Mouse (Mus musculus) midbrain, embryonic 14.5 days (tissue): ENCODE results near the gene Isoc2a. TPM values are rescaled to one million over a fixed set of nuclear protein-coding genes. Genes with fewer than 3 reads are reported as not detected.

Source experiments
- ATAC-seq: fragments of 200-750 bp; cut with Nextera tagmentation; 2 replicates; pipeline ENCODE4 v1.8.0; 2017; ENCODE audit warnings: moderate number of reproducible peaks, moderate library complexity; ENCODE audit not compliant: low FRiP score, low TSS enrichment
- DNase-seq: peaks from one replicate; pipeline ENCODE4 v3.0.0-alpha.2; 2015
- H3K27ac ChIP-seq: fragments of 300-500 bp; sonication (generic); replicated peaks from 2 replicates; pipeline ENCODE4 v1.5.1; 2014; ENCODE audit warnings: mild to moderate bottlenecking, low read depth, low read length, moderate library complexity
- H3K27me3 ChIP-seq: fragments of 300-500 bp; sonication (generic); 2 replicates; pipeline ENCODE4 v1.6.1; 2014; ENCODE audit warnings: low read length, control low read depth, mixed read lengths; ENCODE audit not compliant: control insufficient read depth, insufficient read depth
- H3K36me3 ChIP-seq: fragments of 300-500 bp; sonication (generic); 2 replicates; pipeline ENCODE4 v1.6.1; 2014; ENCODE audit warnings: low read length, control low read depth; ENCODE audit not compliant: control insufficient read depth, insufficient read depth
- H3K4me1 ChIP-seq: fragments of 300-500 bp; sonication (generic); 2 replicates; pipeline ENCODE4 v1.6.1; 2014; ENCODE audit warnings: mild to moderate bottlenecking, antibody characterized with exemption, low read length, control low read depth; ENCODE audit not compliant: control insufficient read depth, insufficient read depth
- H3K4me2 ChIP-seq: fragments of 300-500 bp; sonication (generic); 2 replicates; pipeline ENCODE4 v1.6.1; 2014; ENCODE audit warnings: mild to moderate bottlenecking, low read length, moderate library complexity
- H3K4me3 ChIP-seq: fragments of 300-500 bp; sonication (generic); replicated peaks from 2 replicates; pipeline ENCODE4 v1.5.1; 2014; ENCODE audit warnings: low read depth, low read length
- H3K9ac ChIP-seq: fragments of 300-500 bp; sonication (generic); replicated peaks from 2 replicates; pipeline ENCODE4 v1.6.1; 2014; ENCODE audit warnings: mild to moderate bottlenecking, low read length, moderate library complexity
- H3K9me3 ChIP-seq: fragments of 300-500 bp; sonication (generic); 2 replicates; pipeline ENCODE4 v1.6.1; 2016; ENCODE audit warnings: low read length, control low read depth, mixed read lengths; ENCODE audit not compliant: control insufficient read depth
- WGBS: fragments of 180-500 bp; shearing (Covaris S2); extraction: QIAGEN DNeasy Blood & Tissue Kit; methylation state at CpG from one replicate; pipeline ENCODE4 v1.1.7; 2014; 5-methylcytosine and 5-hydroxymethylcytosine counted together
- polyA plus RNA-seq: library from polyadenylated mRNA; unstranded; fragments of >200 nt; fragmentation: Nextera tagmentation; extraction: Ambion mirVana; gene quantifications from 2 replicates; pipeline ENCODE4 v1.2.1, GENCODE M21; 2014

Isoc2a gene
- polyA plus RNA-seq, 1 experiment from 2014 or later, result 0.54 TPM

DNA sequence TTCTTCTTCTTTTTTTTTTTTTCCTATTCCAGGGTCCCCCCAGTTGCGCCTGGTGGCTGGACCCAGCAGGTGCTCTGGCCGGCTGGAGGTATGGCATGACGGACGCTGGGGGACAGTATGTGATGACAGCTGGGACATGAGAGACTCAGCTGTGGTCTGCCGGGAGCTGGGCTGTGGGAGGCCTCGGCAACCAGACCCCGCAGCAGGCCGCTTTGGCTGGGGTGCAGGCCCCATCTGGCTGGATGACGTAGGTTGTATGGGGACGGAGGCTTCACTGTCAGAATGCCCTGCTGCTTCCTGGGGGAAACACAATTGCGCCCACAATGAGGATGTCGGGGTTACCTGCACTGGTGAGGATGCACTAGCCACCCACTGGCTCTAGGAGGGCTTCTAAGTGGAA, 56.1 kb downstream of the Isoc2a start:
- Histone ChIP-seq H3K27me3 (no peaks in the 10 kb centered on the region), H3K4me3 (no peak overlapping the region), H3K4me1 (no peaks in the 10 kb centered on the region), H3K9ac (no peak overlapping the region), H3K9me3 (peaks cover 4% of the 10 kb centered on the region; the same call in 1 of the 2 replicates), H3K36me3 (no peaks in the 10 kb centered on the region), H3K4me2 (no peak overlapping the region), H3K27ac (no peak overlapping the region)
- DNase-seq (no peak), ATAC-seq (no peak)
- 75% methylated on average over 12 of the region's 12 CpGs for WGBS

DNA sequence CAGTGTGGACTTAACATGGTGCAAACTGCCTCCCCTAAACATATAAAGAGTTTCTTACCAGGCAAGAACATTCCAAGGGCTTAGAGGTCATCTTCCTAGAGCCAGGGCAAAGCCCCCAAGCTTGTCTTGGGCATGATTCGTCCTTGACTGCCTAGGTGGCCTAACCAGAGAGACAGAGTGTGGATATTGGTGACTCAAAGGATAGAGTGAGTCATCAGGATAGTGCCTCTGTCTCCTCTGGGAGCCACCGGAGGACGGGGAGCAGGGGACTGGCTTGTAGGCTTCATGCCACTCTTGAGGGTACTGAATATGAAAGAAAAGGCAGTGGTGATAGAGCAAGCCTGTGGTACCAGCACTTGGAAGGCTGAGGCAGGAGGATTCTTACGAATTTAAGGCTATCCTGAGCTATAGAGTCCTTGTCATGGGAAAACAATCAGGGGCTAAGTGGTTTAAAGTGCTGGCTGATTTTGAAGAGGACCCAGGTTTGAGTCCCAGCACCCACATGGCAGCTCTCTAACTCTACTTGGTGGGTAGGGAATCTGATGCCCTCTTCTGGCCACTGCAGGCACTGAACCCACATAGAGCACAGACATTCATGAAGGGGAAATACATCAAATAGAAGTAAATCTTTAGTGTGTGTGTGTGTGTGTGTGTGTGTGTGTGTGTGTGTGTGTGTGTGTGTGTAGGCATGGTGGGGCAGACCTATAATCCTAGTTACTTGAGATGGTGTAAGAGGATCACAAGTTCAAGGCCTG, 57.4 kb downstream of the Isoc2a start:
- H3K9me3 ChIP-seq, result peaks cover 4% of the 10 kb centered on the region; the same call in 1 of the 2 replicates
- no peaks in the 10 kb centered on the region for H3K4me1 ChIP-seq
- H3K4me2 ChIP-seq, result no peak overlapping the region
- ATAC-seq, result no peak
- H3K27ac ChIP-seq, result no peak overlapping the region
- no peaks in the 10 kb centered on the region for H3K36me3 ChIP-seq
- no peaks in the 10 kb centered on the region for H3K27me3 ChIP-seq
- no peak for DNase-seq
- WGBS, result 88% methylated on average over 4 of the region's 4 CpGs
- H3K9ac ChIP-seq, result no peak overlapping the region
- H3K4me3 ChIP-seq, result no peak overlapping the region

DNA sequence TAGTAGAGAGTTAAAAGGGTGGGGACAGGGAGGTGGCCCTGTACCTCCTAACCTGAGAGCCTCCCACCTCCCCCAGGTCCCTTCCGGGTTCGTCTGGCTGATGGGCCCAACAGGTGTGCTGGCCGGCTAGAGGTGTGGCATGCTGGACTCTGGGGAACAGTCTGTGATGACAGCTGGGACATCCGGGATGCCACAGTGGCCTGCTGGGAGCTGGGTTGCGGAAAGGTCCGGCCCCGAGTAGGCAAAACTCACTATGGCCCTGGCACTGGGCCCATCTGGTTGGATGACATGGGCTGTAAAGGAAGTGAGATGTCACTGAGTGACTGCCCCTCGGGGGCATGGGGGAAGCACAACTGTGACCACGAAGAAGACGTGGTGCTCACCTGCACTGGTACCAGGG, 59.9 kb downstream of the Isoc2a start:
- no peaks in the 10 kb centered on the region for H3K36me3 ChIP-seq
- no peak overlapping the region for H3K27ac ChIP-seq
- no peaks in the 10 kb centered on the region for H3K4me1 ChIP-seq
- 82% methylated on average over 10 of the region's 10 CpGs for WGBS
- ATAC-seq (no peak), DNase-seq (no peak)
- no peak overlapping the region for H3K4me3 ChIP-seq
- H3K9me3 ChIP-seq, result peaks cover 4% of the 10 kb centered on the region; the same call in 1 of the 2 replicates
- no peak overlapping the region for H3K4me2 ChIP-seq
- H3K27me3 ChIP-seq, result no peaks in the 10 kb centered on the region
- H3K9ac ChIP-seq, result no peak overlapping the region

DNA sequence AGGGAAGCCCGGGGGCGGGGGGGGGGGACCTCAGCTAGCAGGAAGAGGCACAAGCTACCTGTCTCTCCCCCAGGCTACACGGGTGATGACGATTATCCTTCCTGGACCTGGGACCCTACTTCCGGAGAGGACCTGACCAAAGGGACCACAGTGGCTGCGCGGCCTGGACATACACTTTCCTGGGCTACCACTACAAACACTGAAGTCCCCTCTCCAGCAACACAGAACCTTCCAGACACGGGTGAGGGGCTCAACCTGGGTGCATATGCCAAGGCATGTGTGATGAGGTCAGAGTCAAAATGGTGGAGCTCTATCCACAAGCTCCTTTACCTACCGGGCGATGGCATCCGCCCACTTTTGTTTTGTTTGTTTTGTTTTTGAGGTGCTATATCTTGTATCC, 60.4 kb downstream of the Isoc2a start:
- 85% methylated on average over 11 of the region's 11 CpGs for WGBS

DNA sequence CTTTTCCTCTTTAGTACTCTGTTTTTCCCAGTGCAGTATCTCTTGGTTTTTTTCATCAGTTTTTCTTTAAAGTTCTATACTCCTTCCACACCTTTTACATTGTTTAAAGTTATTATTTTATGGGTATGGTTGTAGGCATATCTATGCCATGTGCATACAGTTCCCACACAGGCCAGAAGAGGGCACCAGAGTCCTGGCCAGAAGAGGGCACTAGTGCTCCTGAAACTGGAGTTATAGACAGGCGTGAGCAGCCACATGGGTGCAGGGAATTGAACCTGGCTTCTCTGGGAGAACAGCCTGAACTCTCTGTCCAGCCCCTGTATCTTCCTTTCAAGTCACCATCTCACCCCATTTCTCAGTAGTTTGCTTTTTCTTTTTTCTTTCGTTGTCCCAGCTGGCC, 61.5 kb downstream of the Isoc2a start:
- H3K4me3 ChIP-seq, result no peak overlapping the region
- no peaks in the 10 kb centered on the region for H3K27me3 ChIP-seq
- peaks cover 4% of the 10 kb centered on the region; the same call in 1 of the 2 replicates for H3K9me3 ChIP-seq
- no peaks in the 10 kb centered on the region for H3K4me1 ChIP-seq
- DNase-seq, result peak; percentile 72
- 36% methylated on average over 2 of the region's 2 CpGs for WGBS
- no peaks in the 10 kb centered on the region for H3K36me3 ChIP-seq
- ATAC-seq, result no peak
- no peak overlapping the region for H3K4me2 ChIP-seq
- no peak overlapping the region for H3K9ac ChIP-seq
- H3K27ac ChIP-seq, result no peak overlapping the region

More for the DNA sequence above, 60.4 kb downstream of the Isoc2a start:
- Histone ChIP-seq H3K4me3 (no peak overlapping the region), H3K36me3 (no peaks in the 10 kb centered on the region), H3K9me3 (peaks cover 4% of the 10 kb centered on the region; the same call in 1 of the 2 replicates), H3K4me2 (no peak overlapping the region), H3K4me1 (no peaks in the 10 kb centered on the region), H3K27me3 (no peaks in the 10 kb centered on the region), H3K27ac (no peak overlapping the region), H3K9ac (no peak overlapping the region)
- ATAC-seq, result no peak
- no peak for DNase-seq

DNA sequence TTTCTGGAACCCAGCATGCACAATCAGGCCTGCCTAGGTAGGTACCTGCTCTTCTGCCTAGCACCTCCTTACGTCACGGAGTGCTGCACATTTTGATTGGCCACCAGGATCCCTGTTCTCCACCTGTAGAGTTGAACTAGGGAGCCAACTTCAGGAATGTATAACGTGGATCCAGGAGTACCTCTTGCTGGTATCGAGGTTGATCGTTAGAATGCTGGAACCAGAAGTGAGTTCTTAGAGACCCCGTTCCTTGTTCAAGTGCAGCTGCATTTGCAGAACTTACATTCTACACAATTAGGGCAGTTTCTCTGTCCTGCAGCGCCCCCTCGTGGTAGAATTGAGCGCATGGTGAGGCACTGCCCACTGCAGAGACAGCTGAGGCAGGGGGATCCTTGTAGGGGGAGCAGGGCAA, 63.1 kb downstream of the Isoc2a start:
- ATAC-seq (no peak), DNase-seq (peak; percentile 88)
- no peak overlapping the region for H3K4me2 ChIP-seq
- H3K27me3 ChIP-seq, result no peaks in the 10 kb centered on the region
- no peak overlapping the region for H3K4me3 ChIP-seq
- no peaks in the 10 kb centered on the region for H3K4me1 ChIP-seq
- H3K27ac ChIP-seq, result no peak overlapping the region
- WGBS, result 21% methylated on average over 9 of the region's 9 CpGs
- no peaks in the 10 kb centered on the region for H3K36me3 ChIP-seq
- H3K9me3 ChIP-seq, result no peaks in the 10 kb centered on the region
- no peak overlapping the region for H3K9ac ChIP-seq

DNA sequence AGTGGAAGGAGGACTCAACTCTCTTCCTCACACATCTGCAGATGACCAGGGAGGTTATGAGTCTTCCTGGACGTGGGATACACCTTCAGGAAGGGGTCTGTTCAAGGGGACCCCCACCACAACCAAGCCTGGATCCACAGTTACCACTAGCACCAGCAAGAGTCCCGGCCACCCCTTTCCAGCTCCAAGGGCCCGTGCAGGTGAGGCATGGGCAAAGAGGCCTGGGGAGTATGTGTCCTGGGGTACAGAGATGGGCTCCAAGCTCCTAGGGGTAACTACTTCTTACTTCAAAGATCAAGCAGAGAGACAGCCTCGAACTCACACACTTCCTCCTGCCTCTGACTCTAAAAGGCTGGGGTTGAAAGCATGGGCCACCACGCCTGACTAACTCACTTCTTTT, 65.7 kb downstream of the Isoc2a start:
- ATAC-seq, result no peak
- no peak for DNase-seq
- Histone ChIP-seq H3K4me2 (no peak overlapping the region), H3K9ac (no peak overlapping the region), H3K27ac (no peak overlapping the region), H3K36me3 (no peaks in the 10 kb centered on the region), H3K4me1 (no peaks in the 10 kb centered on the region), H3K9me3 (no peaks in the 10 kb centered on the region), H3K4me3 (no peak overlapping the region), H3K27me3 (no peaks in the 10 kb centered on the region)
- 56% methylated on average over 5 of the region's 5 CpGs for WGBS

DNA sequence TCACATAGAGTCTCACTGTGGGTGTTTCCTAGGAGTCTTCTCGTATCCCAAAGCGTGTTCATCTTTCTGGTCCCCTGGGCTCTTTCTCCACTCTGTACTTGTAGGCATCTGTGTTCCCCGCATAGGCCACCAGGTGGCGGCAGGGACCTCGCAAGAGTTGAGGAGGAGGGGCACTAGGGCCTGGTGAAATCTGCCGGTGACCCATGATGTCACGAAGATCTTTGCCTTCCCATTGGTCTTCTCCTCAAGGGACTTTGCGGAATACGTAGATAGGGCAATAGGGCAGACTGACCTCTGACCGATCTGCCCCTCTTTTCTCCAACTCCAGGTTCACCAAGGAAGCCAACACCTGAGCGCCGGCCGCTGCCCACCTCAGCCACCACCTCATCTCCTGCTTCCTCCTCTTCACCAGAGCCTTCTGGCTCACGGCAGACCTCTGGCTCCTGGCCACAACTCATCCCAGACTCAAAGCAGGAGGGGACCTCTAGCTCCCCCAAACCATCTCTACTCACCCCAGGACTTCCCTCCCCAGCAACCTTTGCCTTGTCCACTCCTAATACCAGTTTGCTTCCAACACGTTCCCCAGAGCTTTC, 66.4 kb downstream of the Isoc2a start:
- Histone ChIP-seq H3K4me3 (peak overlapping the region; percentile 29), H3K27me3 (no peaks in the 10 kb centered on the region), H3K4me2 (peak overlapping the region; percentile 49), H3K36me3 (no peaks in the 10 kb centered on the region), H3K27ac (no peak overlapping the region), H3K9me3 (no peaks in the 10 kb centered on the region), H3K4me1 (no peaks in the 10 kb centered on the region), H3K9ac (no peak overlapping the region)
- ATAC-seq (peak; percentile 72; the same call in 1 of the 2 replicates), DNase-seq (peak; percentile 91)
- WGBS, result 22% methylated on average over 15 of the region's 15 CpGs
